Comparison of ENCODE assay signal across 15 mouse cellular contexts in the genomic region with DNA sequence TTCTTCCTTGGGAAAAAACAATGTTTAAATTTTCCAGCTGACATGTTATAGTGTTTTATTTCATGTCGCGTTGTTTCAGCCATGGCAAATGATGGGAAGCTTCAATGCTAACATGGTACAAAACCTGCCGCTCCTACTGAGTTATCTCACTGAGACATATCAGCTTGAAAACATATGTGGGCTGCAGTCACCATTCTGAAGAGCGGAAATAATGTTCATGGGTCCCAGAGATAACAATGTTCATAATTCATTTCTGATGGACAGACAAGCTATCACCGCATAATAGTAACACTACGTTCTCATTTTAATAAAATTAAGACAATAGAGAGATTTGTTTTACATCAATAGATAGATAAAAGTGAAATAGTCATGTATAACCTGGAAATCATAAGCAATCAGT.
"Had no signal": no experiment of that assay in that cellular context is flagged by ENCODE, and none has a peak within 500 bp of the region (broad histone marks: within the 10 kb centered on the region; RNA-seq: fewer than 3 reads in every experiment).

No protein-coding gene starts in this region.

- H3K4me3 ChIP-seq: neural tube, embryonic 12.5 days; neural tube, embryonic 13.5 days; neural tube, embryonic 15.5 days; stomach, embryonic 15.5 days had no signal

- H3K4me2 ChIP-seq: neural tube, embryonic 12.5 days; neural tube, embryonic 13.5 days; neural tube, embryonic 15.5 days; stomach, embryonic 15.5 days had no signal

- H3K9ac ChIP-seq: neural tube, embryonic 12.5 days; neural tube, embryonic 13.5 days; neural tube, embryonic 15.5 days; stomach, embryonic 15.5 days had no signal

- H3K27ac ChIP-seq: neural tube, embryonic 12.5 days; neural tube, embryonic 13.5 days; neural tube, embryonic 15.5 days; stomach, embryonic 15.5 days; stomach, postnatal 0 days had no signal

- H3K9me3 ChIP-seq: neural tube, embryonic 12.5 days; neural tube, embryonic 13.5 days; neural tube, embryonic 15.5 days; stomach, embryonic 15.5 days had no signal

- DNase-seq: retina, postnatal 1 day; right cerebral cortex, postnatal 14 days; right cerebral cortex, postnatal 25 days; right cerebral cortex, postnatal 4 days; spleen, adult 18-20 months; thymus, adult 2 months; thymus, postnatal 14 days; thymus, postnatal 25 days; thymus, postnatal 36 days; thymus, postnatal 4 days had no signal

- H3K36me3 ChIP-seq: neural tube, embryonic 12.5 days; neural tube, embryonic 13.5 days; neural tube, embryonic 15.5 days; stomach, embryonic 15.5 days had no signal

- H3K4me1 ChIP-seq: neural tube, embryonic 12.5 days; neural tube, embryonic 13.5 days; neural tube, embryonic 15.5 days; stomach, embryonic 15.5 days had no signal

- H3K27me3 ChIP-seq: neural tube, embryonic 12.5 days; neural tube, embryonic 13.5 days; neural tube, embryonic 15.5 days; stomach, embryonic 15.5 days had no signal
